Mouse (Mus musculus) urinary bladder, postnatal 36 days (tissue): ENCODE measurements around the gene Rab24.
A peak's percentile ranks its signal among the peaks of the same experiment; 100 is the strongest.

Experiments used
- DNase-seq, 2 experiments: peaks; one replicate each; pipeline ENCODE4 v3.0.0; 2022; ENCODE audit warnings: low spot score in 2 of 2, mixed read lengths in 1 of 2

Rab24 gene

DNA sequence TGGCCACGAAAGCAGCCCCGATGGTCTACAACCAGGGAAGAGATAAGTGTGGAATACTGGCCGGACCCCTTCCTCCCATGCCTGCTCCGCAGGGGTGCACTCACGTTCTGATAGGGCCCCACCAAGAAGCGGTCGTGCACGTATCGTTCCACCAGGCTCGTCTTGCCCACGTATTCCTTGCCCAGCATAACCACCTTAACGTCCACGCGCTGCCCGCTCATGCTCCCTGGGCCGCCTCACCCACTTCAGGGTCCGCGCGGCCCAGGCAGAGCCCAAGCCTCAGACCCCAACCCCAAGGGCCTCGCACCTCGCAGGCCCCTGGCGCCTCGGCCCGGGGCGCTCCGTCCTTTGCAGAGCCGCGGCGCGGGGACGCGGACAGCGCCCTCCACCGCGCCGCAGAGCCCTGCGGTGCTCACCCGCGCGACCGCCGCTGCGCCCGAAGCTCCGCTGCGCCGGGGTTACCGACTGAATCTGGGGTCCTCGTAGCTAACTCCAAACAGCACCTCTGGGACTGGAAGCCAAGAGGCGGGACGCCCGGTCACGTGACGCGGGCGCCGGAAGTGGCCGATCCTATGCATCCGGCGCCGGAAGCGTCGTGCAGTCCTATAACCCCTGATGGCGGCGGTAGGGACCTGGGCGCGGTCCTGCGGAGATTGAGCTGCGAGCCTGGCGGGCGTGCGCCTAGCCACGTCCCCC lies at the start of gene Rab24:
Rab24 (minus strand) TSS at position 513 of the 696 bp plus-strand sequence.
- peak; percentile 82 to 87 for DNase-seq

DNA sequence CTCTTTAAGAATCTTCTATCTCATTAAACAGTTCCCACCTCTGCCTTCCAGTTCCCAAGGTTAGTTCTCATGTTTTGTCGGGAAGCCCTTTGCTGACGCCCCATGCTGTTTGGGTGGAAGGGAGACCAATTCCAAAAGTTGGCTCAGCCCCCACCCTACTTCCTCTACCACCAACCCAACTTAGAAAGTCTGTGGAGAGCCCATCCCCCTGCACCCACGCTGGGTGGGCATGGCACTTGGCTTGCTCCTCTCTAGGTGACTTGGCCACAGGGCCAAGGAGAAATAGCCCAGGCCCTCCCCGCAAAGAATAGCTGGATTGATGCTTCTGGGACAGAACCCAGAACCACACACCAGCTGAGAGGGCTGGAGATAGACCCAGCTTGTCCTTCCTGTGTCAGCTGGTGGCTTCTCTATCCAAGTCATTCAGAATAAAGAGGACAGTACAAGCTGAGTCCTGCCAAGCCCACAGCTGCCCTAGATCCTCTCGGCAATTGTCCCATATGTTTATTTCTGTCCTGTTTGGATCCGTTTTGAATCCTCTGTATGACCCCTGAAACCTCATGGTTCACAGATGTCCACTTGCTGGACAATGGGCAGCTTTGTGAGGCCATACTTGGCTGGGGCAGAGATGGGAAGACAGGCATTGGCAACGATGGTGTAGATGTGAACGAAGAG lies 49.4 kb upstream of the Rab24 start:
- DNase-seq: no peak

DNA sequence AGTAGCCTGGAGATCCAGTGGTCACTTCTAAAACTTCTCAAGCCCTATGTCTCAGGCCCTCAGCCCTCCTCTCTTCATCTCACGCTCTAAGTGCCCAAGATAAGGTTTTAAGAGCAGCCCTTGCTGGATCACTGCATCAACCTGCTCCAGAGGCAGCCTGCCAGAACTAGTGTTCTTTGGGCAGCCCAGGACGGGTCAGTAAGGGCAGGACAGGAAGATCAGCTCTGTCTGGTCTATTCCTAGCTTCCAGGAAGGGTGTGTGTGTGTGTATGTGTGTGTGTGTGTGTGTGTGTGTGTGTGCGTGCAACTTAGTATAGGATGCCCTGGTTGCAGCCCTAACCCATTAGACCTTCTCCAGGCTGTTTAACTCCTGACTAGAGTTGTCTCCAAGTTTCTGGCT lies 48.5 kb upstream of the Rab24 start:
- no peak for DNase-seq

DNA sequence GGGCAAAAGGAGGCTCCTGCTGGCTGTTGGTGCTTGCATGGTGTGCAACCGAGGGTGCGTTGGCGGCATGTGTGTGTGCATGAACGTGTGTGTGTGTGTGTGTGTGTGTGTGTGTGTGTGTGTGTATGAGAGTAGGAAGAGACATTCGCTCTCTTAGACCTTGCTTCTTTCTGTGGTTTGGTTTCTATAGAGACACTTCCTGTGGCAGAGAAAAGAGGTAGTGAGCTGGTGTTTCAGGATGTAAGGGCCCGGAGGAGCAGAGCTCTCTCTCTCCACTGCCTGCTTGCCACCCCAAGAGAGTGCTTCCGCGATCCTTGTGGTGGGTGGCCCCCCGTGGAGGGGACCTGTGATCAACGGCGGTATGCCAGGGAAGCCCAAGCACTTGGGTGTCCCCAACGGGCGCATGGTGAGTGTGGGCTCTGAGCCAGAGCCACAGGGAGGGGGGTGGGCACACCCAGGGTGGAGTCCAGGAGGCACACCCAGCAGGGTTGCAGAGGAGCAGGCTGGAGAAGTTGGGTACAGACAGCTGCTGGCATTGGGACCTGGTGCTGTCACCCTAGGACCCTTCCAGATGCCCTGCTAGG lies 47.9 kb upstream of the Rab24 start, which contains the start of gene Rgs14:
Rgs14 (plus strand) TSS at position 202 of the 584 bp plus-strand sequence.
- DNase-seq: no peak

DNA sequence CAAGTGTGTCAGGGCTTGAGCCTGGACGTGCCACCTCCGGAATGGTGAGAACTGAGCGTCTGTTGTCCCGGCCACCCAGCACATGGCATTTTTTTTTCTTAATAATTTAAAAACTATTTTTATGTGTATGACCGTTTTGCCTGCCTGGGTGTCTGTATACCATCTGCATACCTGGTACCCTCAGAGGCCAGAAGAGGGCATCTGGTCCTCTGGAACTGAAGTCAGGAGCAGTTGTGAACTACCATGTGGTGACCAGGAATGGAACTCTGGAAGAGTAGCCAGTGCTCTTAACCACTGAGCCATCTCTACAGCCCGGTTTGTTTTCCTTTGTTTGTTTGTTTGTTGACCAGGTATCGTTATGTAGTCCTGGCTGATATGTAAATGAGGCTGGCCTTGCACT lies 46.7 kb upstream of the Rab24 start:
- no peak for DNase-seq

DNA sequence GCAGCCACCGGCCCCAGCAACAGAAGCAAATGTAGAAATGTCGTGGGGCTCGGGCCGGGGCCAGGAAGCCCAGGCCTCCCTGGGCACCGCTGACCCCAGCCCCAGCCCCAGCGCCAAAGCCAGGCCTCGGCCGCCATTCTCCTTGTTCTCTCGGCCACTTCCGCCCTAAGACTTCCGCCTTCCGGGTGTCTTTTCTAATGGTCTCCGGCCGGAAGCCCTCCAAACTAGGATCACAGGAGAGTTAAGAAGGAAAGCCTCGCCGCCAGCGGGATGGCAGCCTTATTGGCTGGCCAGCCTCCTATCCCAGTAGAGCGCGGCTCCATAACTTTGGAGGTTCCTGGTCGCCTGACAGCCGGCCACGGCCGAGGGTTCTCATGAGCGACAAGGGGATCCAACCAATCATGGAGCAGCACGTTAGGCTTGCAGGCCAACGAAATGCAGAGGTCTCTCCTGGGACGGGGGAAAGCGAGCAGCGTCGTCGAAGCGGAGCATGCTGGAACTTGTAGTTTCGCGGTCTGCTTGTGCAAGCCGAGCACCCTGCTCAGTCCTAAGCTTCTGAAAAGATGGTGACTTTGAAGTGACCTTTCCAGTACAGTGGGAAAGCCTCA lies 40.8 kb upstream of the Rab24 start, which contains the start of gene Lman2:
Lman2 (minus strand) TSS at position 331 of the 608 bp plus-strand sequence.
- peak; percentile 92 to 97 for DNase-seq

DNA sequence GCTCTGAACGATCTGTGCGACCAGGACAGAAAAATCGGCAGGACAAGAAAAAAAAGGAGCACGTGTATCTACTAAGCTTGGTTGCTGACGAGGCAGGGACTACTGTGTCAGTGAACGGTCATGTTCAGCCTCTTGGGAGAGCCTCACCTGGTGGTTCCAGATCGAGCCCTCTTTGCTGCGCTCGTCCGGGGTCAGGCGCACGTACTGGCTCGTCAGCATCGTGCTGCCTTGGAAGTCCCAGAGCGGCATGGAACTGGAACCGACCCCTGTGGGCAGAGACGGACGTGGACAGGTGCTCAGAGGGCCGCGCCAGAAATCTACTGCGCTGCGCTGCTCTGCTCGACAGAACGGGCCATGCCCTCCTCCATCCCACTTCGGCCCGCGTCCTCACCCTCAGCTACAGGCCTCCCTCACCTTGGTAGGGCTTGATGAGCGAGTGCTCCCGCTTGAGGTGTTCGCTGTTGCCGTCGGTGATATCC lies 40.3 kb upstream of the Rab24 start:
- DNase-seq: peak in 1 of 2 experiments; percentile 12

DNA sequence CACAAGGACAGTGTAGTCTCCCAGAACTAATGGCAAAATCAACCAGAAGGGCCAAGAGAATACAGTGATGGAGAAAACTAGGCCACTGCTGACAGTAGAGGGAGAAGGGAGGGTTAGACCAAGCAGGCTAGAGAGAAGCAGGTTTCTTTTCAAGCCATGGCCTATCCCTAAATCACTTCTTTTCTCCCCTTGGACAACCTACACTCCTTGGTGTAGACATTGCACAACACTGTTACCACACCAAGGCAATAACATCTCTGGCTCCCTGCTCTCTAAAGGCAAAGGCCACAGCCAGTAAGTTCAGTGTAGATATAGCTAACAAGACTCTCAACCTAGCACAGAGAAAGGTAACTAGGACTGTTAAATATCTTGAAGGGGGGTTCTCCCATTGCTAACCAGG lies 39.4 kb upstream of the Rab24 start:
- no peak for DNase-seq

DNA sequence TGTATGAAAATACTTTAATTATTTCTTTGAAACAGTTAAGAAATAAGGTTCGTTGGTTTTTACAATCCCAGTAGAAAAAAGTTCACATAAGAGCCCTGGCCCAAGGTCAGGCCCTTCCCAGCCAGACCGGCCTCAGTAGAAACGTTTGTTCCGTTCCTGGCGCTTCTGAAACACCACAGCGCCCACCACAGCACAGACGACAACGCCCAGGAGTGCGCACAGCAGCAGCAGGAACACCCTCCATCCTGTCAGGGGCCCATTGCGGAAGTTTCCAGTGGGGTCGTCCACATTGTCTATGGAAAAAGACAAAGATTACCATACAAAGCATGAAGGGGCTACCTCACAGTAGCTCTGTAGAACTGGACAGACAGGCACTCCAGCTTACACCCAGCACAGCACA lies 25.0 kb upstream of the Rab24 start:
- no peak for DNase-seq

DNA sequence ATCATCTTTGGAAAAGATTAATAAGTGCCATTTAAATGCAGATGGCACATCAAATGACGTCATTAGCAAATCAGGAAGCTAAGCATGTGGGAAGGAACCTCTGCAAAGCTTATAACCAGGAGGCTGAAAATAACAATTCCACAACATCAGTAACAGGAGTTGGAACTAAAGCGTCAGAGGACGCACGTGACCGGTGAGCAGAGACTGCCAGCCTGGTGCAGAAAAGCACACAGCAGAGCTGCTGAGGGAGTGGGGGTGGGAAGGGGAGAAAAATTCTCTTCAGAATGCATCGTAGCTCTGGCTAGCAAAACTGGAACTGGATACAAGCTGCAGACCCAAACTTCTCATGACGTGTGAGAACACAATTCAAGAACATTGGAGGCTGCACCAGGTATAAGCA lies 22.5 kb upstream of the Rab24 start:
- DNase-seq: no peak

DNA sequence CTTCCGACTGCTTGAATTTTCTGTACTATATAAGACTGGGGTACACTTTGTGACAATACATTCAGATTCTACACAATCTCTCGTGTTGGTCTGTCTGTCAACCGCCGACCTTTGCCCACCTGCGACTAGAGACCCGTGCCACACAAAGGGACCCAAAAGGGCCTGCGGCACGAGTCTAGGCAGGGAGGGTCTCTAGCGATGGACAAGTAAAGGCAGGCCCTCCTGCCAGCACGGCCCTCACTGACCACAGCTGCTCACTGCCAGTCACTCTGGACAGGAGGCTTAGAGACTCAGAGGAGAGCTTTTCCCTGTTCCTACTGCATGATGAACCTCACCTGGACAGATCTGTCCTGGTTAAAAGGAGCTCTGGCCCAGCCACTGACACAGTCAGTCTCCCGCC lies 20.7 kb upstream of the Rab24 start:
- DNase-seq: no peak

DNA sequence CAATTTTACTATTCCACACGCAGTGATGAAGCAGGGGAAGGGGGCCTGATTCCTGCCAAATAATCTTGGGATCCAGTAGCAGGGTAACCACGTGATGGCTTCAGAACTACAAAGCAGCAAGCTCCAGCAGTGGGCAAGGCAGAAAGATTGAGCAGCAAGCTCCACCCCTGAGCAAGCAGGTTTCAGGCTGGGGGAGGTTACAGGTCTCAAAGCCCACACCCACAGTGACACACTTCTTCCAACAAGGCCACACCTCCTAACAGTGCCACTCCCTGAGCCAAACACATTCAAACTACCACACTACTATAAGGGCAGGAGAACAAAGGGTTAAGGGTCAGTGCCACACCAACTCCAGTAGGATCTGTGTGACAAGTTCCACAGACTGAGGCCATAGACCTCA lies 17.5 kb upstream of the Rab24 start:
- no peak for DNase-seq

DNA sequence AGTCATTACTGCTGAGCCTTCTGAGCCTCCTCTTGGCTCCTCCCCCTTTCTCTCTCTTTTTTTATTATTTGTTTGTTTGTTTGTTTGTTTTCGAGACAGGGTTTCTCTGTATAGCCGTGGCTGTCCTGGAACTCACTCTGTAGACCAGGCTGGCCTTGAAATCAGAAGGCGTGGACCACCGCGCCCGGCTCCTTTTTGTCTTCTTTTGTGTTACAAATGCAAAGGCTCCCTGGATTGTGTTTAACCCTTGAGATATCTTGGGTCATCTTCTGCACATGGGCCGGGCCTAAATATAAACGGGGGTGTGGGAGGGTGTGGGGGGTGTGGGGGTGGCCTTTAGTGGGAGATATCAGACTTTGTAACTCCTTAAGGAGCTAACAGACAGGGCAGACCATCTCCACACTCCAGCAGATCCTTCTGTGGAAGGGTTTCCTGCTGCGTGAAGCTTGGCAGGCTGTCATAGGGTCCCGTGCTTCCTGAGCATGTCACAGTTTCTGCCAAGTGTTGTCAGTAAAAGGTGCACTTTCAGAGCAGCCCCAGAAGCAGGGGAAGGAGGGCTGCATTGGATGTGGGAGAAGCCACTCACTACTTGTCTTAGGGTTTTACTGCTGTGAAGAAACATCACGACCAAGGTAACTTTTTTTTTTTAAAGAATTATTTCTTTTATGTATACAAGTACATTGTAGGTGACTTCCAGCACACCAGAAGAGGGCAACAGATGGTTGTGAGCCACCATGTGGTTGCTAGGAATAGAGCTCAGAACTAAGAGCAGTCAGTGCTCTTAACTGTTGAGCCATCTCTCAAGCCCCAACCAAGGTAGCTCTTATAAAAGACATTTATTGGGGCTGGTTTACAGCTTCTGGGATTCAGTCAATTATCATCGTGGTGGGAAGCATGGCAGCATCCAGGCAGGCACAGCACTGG lies 16.6 kb upstream of the Rab24 start:
- no peak for DNase-seq

DNA sequence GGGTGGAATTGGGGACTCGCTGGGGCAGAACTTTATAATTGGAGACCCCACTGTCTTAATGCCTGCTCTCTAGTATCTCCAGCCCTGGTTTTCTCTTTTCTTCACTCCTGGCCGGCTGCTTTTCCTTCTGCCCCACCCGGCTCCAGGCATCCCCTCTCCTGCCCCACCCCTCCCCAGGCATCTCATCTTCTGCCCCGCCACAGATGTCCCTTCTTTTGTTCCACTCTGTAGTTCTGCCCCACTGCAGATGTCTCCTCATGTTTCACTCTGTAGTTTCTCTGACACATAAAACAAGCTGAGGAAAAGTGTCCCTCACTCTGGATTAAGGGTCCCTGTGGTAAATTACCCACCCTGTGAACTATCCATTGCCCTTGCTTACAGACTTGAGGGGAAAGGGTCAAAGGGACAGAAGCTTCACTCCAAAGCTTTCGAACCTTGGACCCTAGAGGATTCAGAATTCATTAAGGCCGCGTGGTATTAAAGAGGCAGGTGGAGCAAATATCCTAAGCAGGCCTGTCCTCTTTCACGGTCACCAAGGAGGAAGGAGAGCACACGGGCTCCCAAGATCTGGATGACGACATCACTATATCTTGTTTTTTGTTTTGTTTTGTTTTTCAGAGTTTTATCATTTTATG lies 15.7 kb upstream of the Rab24 start:
- no peak for DNase-seq

DNA sequence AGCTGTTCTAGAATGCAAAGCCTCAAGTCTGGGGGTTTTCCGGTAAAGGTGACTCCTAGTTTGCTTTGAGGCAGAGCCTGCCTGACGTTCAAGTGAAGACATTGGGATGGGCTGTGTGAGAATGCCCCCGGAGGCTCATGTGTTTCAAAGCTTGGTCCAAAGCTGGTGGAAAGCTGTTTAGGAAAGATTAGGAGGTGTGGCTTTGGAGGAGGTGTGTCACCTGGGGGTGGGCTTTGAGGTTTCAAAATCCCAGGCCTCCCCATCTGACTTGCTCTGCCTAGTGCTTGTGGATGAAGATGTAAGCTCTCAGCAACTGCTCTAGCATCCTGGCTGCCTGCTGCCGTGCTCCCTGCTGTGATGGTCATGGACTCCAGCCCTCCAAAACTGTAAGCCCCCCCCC lies 14.0 kb upstream of the Rab24 start:
- no peak for DNase-seq

DNA sequence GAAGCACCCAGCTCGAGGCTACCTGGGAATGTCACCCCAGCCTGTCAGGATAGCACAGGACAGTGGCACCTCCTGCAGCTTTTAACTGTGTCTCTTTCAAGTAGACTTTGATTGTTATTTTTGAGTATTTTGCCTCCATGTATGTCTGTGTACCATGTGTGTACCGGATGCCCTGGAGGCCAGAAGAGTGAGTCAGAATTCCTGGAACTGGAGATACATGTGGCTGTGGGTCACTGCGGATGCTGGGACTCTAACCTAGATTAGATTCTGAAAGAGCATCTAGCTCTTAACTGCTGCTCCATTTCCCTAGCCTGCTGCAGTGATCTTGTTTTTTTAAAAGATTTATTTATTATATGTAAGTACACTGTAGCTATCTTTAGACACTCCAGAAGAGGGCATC lies 10.6 kb upstream of the Rab24 start:
- DNase-seq: no peak

DNA sequence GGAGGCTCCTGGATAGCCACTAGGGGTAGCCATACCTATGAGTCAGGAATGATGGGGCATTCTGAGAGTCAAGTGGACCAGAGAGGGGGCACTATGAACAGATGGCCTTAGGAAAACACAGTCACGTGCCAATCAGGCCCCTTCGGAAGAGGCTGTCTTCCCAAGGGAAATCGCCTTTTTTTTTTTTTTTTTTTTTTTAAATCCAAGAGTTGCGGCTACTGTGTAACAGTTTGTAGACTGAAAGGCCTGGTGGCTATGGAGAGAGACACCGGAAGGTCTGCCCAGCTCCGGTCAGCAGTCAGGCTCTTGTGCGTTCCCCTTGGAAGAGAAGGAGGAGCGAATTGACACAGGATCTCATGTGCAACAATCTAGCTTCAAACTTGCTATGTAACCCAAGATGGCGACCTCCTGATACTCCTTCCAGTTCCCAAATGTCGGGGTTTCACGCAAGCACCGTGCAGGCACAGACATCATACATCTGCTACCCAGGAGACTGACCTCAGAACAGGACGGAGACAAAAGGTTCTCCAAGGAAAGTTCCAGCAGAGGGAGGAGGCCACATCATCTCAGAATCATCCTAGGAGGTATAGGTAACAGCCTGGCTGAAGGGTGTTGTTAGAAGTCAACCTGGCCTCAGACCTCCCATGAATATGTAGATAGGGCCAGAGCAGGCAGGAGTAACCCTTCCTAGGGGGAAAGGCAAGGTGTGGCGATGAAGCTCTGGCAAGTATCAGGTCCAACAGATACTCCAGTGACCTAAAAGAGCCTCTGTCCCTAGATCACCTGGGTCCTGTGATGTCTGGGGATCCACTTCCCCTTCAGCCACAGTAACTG lies 9.0 kb upstream of the Rab24 start:
- no peak for DNase-seq

DNA sequence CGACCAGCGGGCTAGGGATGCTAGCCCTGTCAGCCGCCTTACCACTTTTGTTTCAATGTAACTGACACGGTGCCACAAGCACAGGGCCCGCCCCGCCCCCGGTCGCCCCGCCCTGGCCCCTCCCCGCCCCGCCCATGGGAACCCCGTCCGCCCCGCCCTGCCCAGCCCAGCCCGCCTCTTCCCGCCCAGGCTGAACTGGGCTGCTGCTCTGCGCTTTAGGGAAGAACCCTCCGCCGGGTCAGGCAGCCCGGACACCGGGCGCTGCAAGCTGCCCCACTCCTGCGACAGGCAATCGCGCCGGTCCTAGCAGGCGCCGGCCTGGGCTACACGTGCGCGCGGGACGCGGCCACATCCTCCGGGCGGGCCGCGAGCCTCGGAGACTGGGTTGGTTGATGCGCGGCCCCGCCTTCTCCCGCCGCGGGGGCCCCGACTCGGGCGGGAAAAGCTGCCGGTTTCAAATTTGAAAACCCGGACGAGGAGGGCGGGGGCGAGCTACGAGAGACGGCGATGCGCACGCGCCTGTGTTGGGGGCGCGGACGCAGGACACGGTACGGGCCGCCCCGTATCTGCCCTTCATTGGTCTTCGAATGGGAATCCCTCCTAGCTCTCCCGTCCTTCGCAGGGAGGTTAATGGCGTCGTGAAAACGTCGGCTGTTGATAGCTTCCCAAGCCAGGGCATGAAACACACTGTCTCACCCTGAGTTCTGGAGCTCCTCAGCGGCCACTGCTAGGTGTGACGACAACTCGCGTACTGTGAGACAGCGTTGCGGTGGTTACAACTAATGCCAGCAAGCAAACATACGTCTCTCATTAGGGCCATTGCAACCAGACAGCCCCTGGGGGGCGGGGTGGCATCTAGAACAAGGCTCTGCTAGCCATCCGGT lies 8.2 kb upstream of the Rab24 start, which contains the start of gene Mxd3:
Mxd3 (minus strand) TSS at position 141 of the 884 bp plus-strand sequence.
- DNase-seq: peak; percentile 73 to 74
